Mouse (Mus musculus): ENCODE measurements at regions not wholly inside any gene's neighbourhood (a gene's known extent, or its start where the extent isn't known, plus 50 kb on each side); places are given as distances from the start of the nearest gene placed in this dataset.

GRCm38 (mm10) chr11:48431316-48431715 lies 368.8 kb upstream of the Rack1 start:
- DNase-seq = no peak

GRCm38 (mm10) chr11:48427423-48427822 lies 372.7 kb upstream of the Rack1 start:
- no peak for DNase-seq

DNA sequence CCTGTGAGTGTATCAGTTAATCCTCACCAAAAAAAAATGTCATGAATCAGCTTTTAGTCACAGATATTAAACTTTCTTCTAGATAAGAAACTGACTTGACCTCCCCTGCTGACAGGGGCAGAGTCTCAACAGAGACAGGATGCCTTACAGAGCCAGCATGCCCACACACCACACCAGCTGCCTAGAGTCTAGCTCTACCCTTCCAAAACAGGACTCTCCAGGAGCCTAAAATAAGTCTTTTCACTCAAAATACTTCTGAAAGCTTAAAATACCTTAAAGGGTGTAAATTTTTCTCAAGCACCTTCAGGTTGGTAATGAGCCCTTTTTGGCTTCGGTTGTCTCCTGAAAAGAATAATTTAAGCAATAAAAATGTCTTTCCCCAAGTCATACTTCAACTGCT lies 373.7 kb upstream of the Rack1 start:
- DNase-seq = no peak

DNA sequence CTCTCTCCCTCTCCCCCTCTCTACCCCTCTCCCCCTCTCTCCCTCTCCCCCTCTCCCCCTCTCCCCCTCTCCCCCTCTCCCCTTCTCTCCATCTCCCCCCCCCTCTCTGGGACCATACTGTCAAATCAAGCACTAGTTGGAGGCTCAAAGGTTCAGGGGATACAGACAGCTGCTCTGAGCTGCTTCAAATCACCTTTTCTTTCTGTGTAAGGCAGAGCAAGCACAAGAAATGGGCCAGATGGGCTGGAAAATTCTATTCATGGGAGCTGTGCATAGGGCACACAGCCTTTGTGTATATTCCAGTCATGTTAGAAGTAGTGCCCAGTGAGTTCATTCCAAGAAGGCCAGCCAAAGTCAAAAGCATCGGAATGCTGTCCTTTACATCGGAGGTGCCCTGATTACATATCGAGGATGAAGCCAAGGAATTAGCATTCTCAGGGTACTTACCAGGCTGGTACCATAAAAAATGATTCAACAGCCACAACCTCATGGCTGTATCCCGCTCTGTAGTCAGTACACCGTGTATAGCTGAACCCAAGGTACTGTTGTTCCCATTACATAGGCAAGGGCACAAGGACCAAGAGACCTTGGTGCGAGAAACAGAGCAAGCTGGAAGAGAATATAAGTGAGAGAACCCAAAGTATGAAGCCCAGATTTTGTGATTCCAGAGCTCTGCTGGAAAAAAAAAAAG lies 381.9 kb upstream of the Rack1 start:
- no peak for DNase-seq

GRCm38 (mm10) chr11:48417615-48418014 lies 382.5 kb upstream of the Rack1 start:
- no peak for DNase-seq

GRCm38 (mm10) chr11:48398032-48398431 lies 402.1 kb upstream of the Rack1 start:
- no peak for DNase-seq

- DNase-seq = no peak
These were observed 392.7 kb upstream of the Sgcd start for GRCm38 (mm10) chr11:48381489-48381888.

- DNase-seq = no peak
These were observed 389.3 kb upstream of the Sgcd start for GRCm38 (mm10) chr11:48378044-48378443.

GRCm38 (mm10) chr11:48377269-48377668 lies 388.5 kb upstream of the Sgcd start:
- no peak for DNase-seq

GRCm38 (mm10) chr11:48351349-48352023 lies 362.7 kb upstream of the Sgcd start:
- no peak for DNase-seq

GRCm38 (mm10) chr11:48314500-48314899 lies 325.7 kb upstream of the Sgcd start:
- peak; percentile 65 for DNase-seq

- DNase-seq = no peak
These were observed 306.6 kb upstream of the Sgcd start for GRCm38 (mm10) chr11:48295370-48295769.

GRCm38 (mm10) chr11:48262492-48262891 lies 273.7 kb upstream of the Sgcd start:
- DNase-seq = no peak

DNA sequence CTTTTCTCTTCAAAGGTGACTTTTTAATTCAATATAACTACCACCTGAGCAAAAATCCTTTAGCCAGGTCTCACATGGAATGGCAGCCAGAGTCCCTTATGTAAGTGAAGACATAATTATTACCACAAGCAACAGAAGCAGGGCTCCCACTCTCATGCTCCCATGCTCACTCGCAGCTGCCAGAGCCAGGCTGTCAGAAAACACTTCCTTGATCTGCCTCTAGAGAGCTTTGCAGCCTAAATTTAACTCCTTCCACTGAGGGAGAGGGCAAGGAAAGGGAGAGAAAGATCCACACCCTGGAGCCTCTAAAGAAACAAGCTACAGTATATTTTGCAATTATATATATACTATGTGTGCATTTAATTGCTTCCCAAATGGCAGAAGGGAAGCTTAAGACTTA lies 272.3 kb upstream of the Sgcd start:
- DNase-seq = peak; percentile 2

GRCm38 (mm10) chr11:48250678-48251317 lies 262.0 kb upstream of the Sgcd start:
- DNase-seq = peak; percentile 3

DNA sequence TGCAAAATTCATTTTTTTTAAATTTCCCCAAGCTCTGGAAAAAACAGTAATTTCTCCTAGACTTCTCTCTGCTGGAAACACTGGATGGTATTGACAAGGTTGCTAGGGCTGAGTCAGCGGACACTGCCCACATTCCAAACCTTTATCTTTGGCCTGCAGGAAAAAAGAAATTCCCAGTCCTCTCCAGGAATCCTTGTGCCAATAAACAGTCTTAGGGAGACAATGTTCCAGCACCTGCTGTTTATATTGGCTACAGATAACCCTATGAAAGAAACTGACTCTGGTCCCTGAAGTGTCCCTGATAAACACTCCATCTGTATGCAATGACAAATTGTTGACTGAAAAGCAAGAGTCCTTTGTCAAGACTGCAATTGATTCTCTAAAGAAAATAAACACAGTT lies 260.5 kb upstream of the Sgcd start:
- DNase-seq = no peak

DNA sequence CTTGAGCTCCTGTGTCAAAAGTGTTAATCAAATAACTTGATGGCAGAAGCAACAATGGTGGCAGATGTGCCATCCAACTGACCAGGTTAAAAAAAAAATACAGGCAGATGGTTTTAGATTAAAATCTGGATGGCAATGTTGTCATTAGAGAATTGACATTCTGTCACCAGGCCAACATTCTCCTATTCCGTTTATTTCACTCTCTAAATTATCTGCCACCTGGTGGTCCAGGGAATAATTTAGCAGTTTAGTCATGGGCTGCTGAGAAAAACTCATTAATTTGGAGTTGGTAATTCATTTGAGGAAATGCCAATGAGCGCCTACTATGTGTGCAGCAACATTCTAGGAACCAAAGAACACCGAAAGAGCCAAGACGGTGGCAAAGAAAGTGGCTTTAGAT lies 232.4 kb upstream of the Sgcd start:
- no peak for DNase-seq

DNA sequence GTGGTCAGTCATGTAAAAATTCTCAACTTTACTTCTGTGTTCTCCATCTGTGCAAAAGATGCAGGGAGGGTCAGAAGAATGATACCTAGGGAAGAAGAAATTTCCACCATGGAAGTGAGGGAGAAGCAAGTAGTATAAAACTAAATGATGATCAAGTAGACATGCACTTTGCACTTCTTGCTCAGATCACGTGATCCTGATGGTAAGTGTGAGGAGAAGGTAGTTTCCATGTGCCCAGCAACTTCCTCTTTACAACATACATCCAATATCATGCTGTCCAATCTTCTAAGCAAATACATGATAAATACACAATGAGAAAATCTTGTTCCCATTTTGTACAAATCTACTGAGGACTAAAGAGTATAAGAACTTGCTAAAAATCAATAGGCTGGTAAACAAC lies 230.4 kb upstream of the Sgcd start:
- DNase-seq = no peak

GRCm38 (mm10) chr11:48216762-48217161 lies 228.0 kb upstream of the Sgcd start:
- no peak for DNase-seq

DNA sequence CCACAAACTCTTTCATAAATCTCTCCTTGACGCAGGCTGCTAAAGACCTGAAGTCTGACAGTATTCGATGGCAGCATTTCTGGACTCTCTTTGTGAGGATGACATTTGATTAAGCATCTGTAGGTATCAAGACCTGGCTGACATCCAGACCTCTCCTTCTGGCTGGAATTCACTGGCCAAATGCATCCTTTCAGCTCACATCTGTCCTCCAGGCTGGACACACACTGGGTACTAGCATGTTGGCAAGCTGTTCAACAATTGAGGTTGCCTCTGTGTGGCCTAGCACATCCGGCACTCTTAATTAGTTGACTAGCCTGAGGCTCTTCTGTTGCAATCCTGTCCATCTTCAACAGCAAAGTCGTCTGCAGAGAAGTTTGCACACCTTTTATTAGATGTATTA lies 197.8 kb upstream of the Sgcd start:
- DNase-seq = no peak

DNA sequence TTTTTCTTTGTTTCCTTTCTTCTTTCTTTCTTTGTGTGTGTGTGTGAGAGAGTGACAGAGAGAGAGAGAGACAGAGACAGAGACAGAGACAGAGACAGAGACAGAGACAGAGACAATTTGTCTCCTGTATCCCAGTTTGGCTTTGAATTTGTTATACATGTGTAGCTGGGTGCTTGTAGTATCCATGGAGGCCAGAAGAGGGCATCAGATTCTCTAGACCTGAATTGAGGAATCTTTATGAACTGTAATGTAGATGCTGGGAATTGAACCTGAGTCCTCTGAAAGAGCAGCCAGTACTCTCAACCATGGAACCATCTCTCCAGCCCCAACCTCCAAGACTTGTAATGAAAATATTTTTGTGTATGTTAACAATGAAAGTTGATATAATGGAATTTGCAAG lies 190.2 kb upstream of the Sgcd start:
- peak; percentile 25 for DNase-seq

DNA sequence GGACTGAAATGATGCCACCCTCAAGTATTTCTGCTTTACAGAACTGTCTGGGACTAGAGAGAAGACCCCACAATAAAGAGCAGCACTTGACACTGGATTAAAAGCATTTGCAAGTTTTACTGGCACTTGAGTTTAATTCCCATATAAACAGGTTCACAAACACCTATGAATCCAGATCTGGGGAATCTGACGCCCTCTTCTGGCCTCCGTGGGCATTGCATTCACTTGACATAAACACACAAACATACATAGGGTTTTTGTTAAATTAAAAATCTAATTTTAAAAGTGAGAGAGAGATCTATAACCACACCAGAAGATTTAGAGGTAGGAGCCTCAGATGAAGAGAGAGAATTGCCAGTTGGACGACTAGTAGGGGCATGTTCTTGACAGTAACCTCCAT lies 189.4 kb upstream of the Sgcd start:
- DNase-seq = no peak

DNA sequence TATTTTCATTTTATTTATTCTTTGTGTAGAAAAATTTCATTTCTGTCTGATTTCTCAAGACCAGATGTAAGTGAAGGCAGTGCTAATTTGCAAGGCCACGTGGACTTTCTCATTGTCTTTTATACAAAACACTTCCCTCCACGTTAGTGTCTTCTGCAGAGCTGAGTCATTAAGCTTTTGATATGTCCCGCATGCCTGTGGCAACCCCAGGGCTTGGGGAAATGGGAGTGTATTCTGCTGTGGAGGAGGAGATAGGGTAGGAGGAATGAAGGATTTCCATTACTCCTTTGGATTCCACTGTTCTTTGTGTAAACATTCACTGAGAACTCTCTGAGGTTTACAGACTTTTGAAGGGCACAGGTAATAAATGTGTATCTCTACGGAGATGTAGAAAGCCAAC lies 187.7 kb upstream of the Sgcd start:
- no peak for DNase-seq

- no peak for DNase-seq
These were observed 163.4 kb upstream of the Sgcd start for GRCm38 (mm10) chr11:48152219-48152618.

Measured in embryo, embryonic 11 days (tissue).